Mouse (Mus musculus): Measurements from ENCODE around the gene Tnfaip6. TPM values are rescaled to one million over a fixed set of nuclear protein-coding genes. Genes with fewer than 3 reads are reported as not detected.

The Tnfaip6 gene
- polyA plus RNA-seq, 1 experiment from 2014 or later = 27.7 TPM

DNA sequence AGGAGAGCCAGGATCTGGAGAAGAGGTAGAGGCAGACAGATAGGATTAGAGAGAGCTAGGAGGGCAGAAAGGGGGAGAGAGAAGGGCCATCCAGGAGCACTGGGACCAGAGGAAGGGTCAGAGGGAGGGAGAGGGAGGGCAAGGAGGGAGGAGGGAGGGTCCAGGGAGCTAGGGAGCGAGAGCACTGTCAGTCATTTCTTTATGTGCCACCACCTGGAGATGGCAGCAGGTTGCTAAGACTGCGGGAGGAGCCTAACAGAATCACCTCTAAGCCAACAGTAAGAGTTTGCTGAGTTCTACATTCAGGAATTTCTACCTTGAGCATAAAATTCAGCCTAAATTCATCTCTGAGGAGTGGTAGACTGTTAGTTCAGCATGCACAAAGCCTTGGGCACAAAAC lies 40.9 kb downstream of the Tnfaip6 start:
- ATAC-seq (replicated peaks; ENCODE audit: low FRiP score) (no peak), DNase-seq (ENCODE audit: low spot score) (no peak)
- no peaks in the 10 kb centered on the region for H3K9me3 ChIP-seq (ENCODE audit: control insufficient read depth, low read length)
- WGBS = 97% methylated on average over 2 of the region's 2 CpGs
- H3K27me3 ChIP-seq (ENCODE audit: control insufficient read depth, insufficient read depth, low read length) = no peaks in the 10 kb centered on the region
- H3K36me3 ChIP-seq (ENCODE audit: control insufficient read depth, insufficient read depth, low read length) = peaks cover 4% of the 10 kb centered on the region; the same call in 1 of the 2 replicates
- no peak overlapping the region for H3K4me2 ChIP-seq (ENCODE audit: low read depth, low read length, severe bottlenecking)
- H3K4me1 ChIP-seq (replicated peaks; ENCODE audit: control insufficient read depth, insufficient read depth, low read length) = 0 out of 2 replicates have a peak, but pooled peaks cover 5% of the 10 kb centered on the region
- H3K9ac ChIP-seq (ENCODE audit: low read length) = no peak overlapping the region
- no peak overlapping the region for H3K27ac ChIP-seq (ENCODE audit: low read depth, low read length)
- H3K4me3 ChIP-seq (ENCODE audit: low read depth, low read length) = no peak overlapping the region

DNA sequence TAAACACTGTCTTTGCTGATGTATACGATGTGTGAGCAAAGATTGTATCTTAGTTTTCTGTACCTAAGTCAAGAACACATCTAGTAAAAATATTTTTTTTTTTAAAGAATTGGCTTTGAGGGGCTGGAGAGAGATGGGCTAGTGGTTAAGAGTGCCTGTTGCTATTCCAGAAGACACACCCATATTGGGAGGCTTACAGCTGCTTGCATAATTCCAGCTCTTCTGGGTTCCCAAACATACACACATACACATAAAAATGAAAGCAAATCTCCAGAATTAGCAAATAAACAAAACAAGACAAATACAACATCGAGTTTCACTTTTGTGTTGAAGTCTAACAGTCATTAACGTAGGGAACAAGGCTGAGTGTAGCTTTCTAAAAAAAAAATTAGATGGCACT lies 46.2 kb downstream of the Tnfaip6 start:
- no peak overlapping the region for H3K4me3 ChIP-seq (ENCODE audit: low read depth, low read length)
- 96% methylated on average over 3 of the region's 3 CpGs for WGBS
- H3K4me1 ChIP-seq (replicated peaks; ENCODE audit: control insufficient read depth, insufficient read depth, low read length) = no peaks in the 10 kb centered on the region
- H3K9me3 ChIP-seq (ENCODE audit: control insufficient read depth, low read length) = no peaks in the 10 kb centered on the region
- no peak overlapping the region for H3K9ac ChIP-seq (ENCODE audit: low read length)
- H3K27me3 ChIP-seq (ENCODE audit: control insufficient read depth, insufficient read depth, low read length) = no peaks in the 10 kb centered on the region
- no peaks in the 10 kb centered on the region; the same call in 1 of the 2 replicates for H3K36me3 ChIP-seq (ENCODE audit: control insufficient read depth, insufficient read depth, low read length)
- no peak for DNase-seq (ENCODE audit: low spot score)
- no peak for ATAC-seq (replicated peaks; ENCODE audit: low FRiP score)
- no peak overlapping the region for H3K4me2 ChIP-seq (ENCODE audit: low read depth, low read length, severe bottlenecking)
- H3K27ac ChIP-seq (ENCODE audit: low read depth, low read length) = no peak overlapping the region

DNA sequence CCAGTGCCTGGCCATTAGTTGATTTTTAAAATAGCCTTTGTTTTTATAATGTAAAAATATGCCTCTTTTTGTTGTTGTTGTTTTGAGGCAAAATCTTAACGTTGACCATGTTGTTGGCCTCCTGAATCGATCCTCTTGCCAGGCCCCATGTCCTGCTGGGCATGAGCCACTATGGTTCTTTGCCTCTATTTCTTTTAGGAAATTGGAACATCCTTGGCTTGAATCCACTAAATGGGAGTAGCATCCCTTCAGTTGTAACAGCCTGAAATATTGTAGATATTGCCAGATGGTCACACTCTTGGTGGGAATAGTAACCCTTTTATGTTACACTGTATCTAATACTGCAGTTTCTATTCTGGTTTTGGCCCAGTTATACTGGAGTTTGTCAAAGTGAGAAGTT lies 46.8 kb downstream of the Tnfaip6 start:
- Histone ChIP-seq H3K27ac (ENCODE audit: low read depth, low read length) (no peak overlapping the region), H3K4me3 (ENCODE audit: low read depth, low read length) (no peak overlapping the region), H3K4me1 (replicated peaks; ENCODE audit: control insufficient read depth, insufficient read depth, low read length) (no peaks in the 10 kb centered on the region), H3K9me3 (ENCODE audit: control insufficient read depth, low read length) (no peaks in the 10 kb centered on the region), H3K9ac (ENCODE audit: low read length) (no peak overlapping the region), H3K4me2 (ENCODE audit: low read depth, low read length, severe bottlenecking) (no peak overlapping the region), H3K27me3 (ENCODE audit: control insufficient read depth, insufficient read depth, low read length) (no peaks in the 10 kb centered on the region), H3K36me3 (ENCODE audit: control insufficient read depth, insufficient read depth, low read length) (peaks cover 2% of the 10 kb centered on the region; the same call in 1 of the 2 replicates)
- ATAC-seq (replicated peaks; ENCODE audit: low FRiP score) (no peak), DNase-seq (ENCODE audit: low spot score) (no peak)
- 93% methylated on average over 2 of the region's 2 CpGs for WGBS

Other genes with a start within 250 kb of the Tnfaip6 start
- gene Rbm43, start 102.8 kb upstream of the Tnfaip6 start, polyA plus RNA-seq (2014; fragmentation: Nextera tagmentation; extraction: Ambion mirVana) = 7.2 and 8.6 TPM in 2 replicates
- gene Nmi, start 64.5 kb upstream of the Tnfaip6 start, polyA plus RNA-seq (2014; fragmentation: Nextera tagmentation; extraction: Ambion mirVana) = 6.0 and 6.7 TPM in 2 replicates
- 55.7 and 63.2 TPM in 2 replicates for gene Rif1, start 34.8 kb downstream of the Tnfaip6 start, polyA plus RNA-seq (2014; fragmentation: Nextera tagmentation; extraction: Ambion mirVana)